Mouse (Mus musculus) CH12.LX (cell line): ENCODE measurements around the gene Gm20489. TPM values are rescaled to one million over a fixed set of nuclear protein-coding genes. Genes with fewer than 3 reads are reported as not detected.

Experiments
- DNase-seq: peaks from one replicate; pipeline ENCODE4 v3.0.0-alpha.2; 2013; ENCODE audit errors: extremely low read depth
- H3K27ac ChIP-seq: 2 replicates; pipeline ENCODE4 v1.5.1; 2012; ENCODE audit warnings: low read depth, mild to moderate bottlenecking, control low read depth, moderate library complexity; ENCODE audit not compliant: insufficient read depth
- H3K27me3 ChIP-seq: replicated peaks from 2 replicates; pipeline ENCODE3; 2012; ENCODE audit warnings: inconsistent platforms
- H3K36me3 ChIP-seq, 2 experiments: replicated peaks in 1 of 2; 2 replicates each; pipeline versions ENCODE3 to v1.6.1; 2012; ENCODE audit warnings: inconsistent platforms in 1 of 2, low read length in 1 of 2, mild to moderate bottlenecking in 1 of 2, mixed read lengths in 1 of 2, moderate library complexity in 1 of 2; ENCODE audit not compliant: control insufficient read depth in 1 of 2, insufficient read depth in 1 of 2
- H3K4me1 ChIP-seq, 2 experiments: 2 replicates each; pipeline ENCODE4 v1.6.1; 2012; ENCODE audit warnings: inconsistent platforms in 1 of 2, moderate library complexity in 1 of 2; ENCODE audit not compliant: insufficient read depth in 2 of 2, control insufficient read depth in 1 of 2
- H3K4me2 ChIP-seq: 2 replicates; pipeline ENCODE4 v1.6.1; 2012; ENCODE audit warnings: low read depth, mild to moderate bottlenecking, control low read depth; ENCODE audit not compliant: poor library complexity, insufficient read depth, severe bottlenecking
- H3K4me3 ChIP-seq, 3 experiments: fragments of 150-350 bp in 1 of 3; sonication (generic) in 1 of 3; replicated peaks in 1 of 3; 2 replicates each; pipeline versions ENCODE3 to v1.5.1; 2011 to 2012; ENCODE audit warnings: low read depth in 2 of 3, low read length in 2 of 3, mild to moderate bottlenecking in 2 of 3, moderate library complexity in 2 of 3, control low read depth in 1 of 3, improper control_type of control experiment in 1 of 3, inconsistent platforms in 1 of 3, mixed read lengths in 1 of 3; ENCODE audit not compliant: poor library complexity in 1 of 3
- H3K79me2 ChIP-seq: replicated peaks from 2 replicates; pipeline ENCODE4 v1.6.1; 2012; ENCODE audit warnings: mild to moderate bottlenecking, moderate library complexity; ENCODE audit not compliant: control insufficient read depth, poor library complexity, insufficient read depth, severe bottlenecking; ENCODE audit errors: extremely low read depth
- H3K9ac ChIP-seq: 2 replicates; pipeline ENCODE4 v1.6.1; 2012; ENCODE audit warnings: low read depth, mild to moderate bottlenecking, control low read depth, moderate library complexity; ENCODE audit not compliant: insufficient read depth
- H3K9me3 ChIP-seq: replicated peaks from 2 replicates; pipeline ENCODE3; 2012; ENCODE audit warnings: low read length, inconsistent platforms, mixed read lengths
- CHD1 ChIP-seq: IDR thresholded peaks from 2 replicates; pipeline ENCODE4 v1.6.1; 2012; ENCODE audit warnings: low read depth, low read length, improper control_type of control experiment, inconsistent platforms
- CHD2 ChIP-seq: IDR thresholded peaks from 2 replicates; pipeline ENCODE4 v1.6.1; 2011; ENCODE audit warnings: low read length, improper control_type of control experiment
- ETS1 ChIP-seq: conservative IDR thresholded peaks from 2 replicates; pipeline ENCODE4 v1.6.1; 2012; ENCODE audit warnings: low read depth, mild to moderate bottlenecking, inconsistent platforms, low read length, improper control_type of control experiment, moderate library complexity
- GABPA ChIP-seq: IDR thresholded peaks from 2 replicates; pipeline ENCODE4 v1.6.1; 2012; ENCODE audit warnings: low read depth, low read length, improper control_type of control experiment, inconsistent platforms; ENCODE audit not compliant: insufficient replicate concordance
- HCFC1 ChIP-seq: IDR thresholded peaks from 2 replicates; pipeline ENCODE4 v1.6.1; 2012; ENCODE audit warnings: low read depth, mild to moderate bottlenecking, inconsistent platforms, low read length, improper control_type of control experiment
- IRF4 ChIP-seq: IDR thresholded peaks from 2 replicates; pipeline ENCODE4 v1.6.1; 2014; ENCODE audit warnings: low read depth, mild to moderate bottlenecking, inconsistent platforms, low read length, improper control_type of control experiment
- KAT2A ChIP-seq: IDR thresholded peaks from 2 replicates; pipeline ENCODE4 v1.6.1; 2012; ENCODE audit warnings: low read length, improper control_type of control experiment, inconsistent platforms; ENCODE audit not compliant: insufficient replicate concordance
- MAFK ChIP-seq: IDR thresholded peaks from 2 replicates; pipeline ENCODE4 v1.6.1; 2011; ENCODE audit warnings: low read length, improper control_type of control experiment; ENCODE audit not compliant: insufficient replicate concordance
- POLR2A ChIP-seq: IDR thresholded peaks from 2 replicates; pipeline ENCODE4 v1.6.1; 2011; ENCODE audit warnings: low read depth, mild to moderate bottlenecking, improper control_type of control experiment, low read length
- RCOR1 ChIP-seq: conservative IDR thresholded peaks from 2 replicates; pipeline ENCODE4 v1.6.1; 2012; ENCODE audit warnings: low read depth, mild to moderate bottlenecking, inconsistent platforms, low read length, improper control_type of control experiment
- SMC3 ChIP-seq: IDR thresholded peaks from 2 replicates; pipeline ENCODE4 v1.6.1; 2011; ENCODE audit warnings: low read depth, low read length, improper control_type of control experiment
- TBP ChIP-seq: conservative IDR thresholded peaks from 2 replicates; pipeline ENCODE4 v1.6.1; 2011; ENCODE audit warnings: low read depth, low read length, improper control_type of control experiment
- dilution Hi-C: fragments of 300-500 bp; cut with MboI; formaldehyde crosslinking; loops from 2 replicates; pipeline ENCODE4 v1.14.3; 2020; ENCODE audit warnings: low sequenced_read_pairs; ENCODE audit not compliant: extremely low pct_unique_long_range_greater_than_20kb, extremely low pct_ligation_motif_present
- in situ Hi-C: fragments of 300-500 bp; cut with MboI; formaldehyde crosslinking; loops from 3 replicates; pipeline ENCODE4 v1.14.3; 2019; ENCODE audit warnings: low sequenced_read_pairs, low pct_ligation_motif_present, low pct_unique_long_range_greater_than_20kb, mixed read lengths
- polyA plus RNA-seq: library from polyadenylated mRNA; unstranded; fragments of >175 nt; gene quantifications from 2 replicates; pipeline ENCODE4 v1.2.1, GENCODE M21; 2012; ENCODE audit warnings: low read depth; ENCODE audit not compliant: insufficient read length
- total RNA-seq, 2 experiments: library from RNA; depleted of rRNA; stranded (reverse); fragments of 300-350 nt in 1 of 2; fragments of >200 nt in 1 of 2; gene quantifications; 2 replicates each; pipeline ENCODE4 v1.2.3; 2012 to 2014

Gm20489 gene
- total and polyA plus RNA-seq, 3 experiments, result 0.30 TPM; not detected in 2

DNA sequence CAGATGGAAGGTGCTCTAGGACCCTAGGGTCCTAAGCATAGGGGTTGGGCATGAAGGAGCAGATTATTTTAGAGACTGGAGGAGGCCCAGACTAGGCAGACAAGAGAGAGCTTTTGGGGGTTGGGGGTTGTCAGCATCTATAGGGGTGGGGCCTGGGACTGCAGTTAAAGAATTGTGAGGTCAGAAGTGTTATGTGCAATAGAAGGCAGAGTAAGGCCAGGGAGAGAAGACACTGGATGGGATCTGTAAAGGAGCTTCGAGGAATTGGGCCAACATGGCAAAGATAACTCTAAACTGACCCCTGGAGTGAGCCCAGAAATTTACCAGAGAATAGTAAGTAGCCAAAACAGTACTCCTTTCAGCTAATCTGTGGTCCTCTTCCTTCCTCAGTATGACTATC lies 4.9 kb downstream of the Gm20489 start, which contains the start of gene Gm614:
Gm614 (minus strand) TSS at position 101 of the 400 bp plus-strand sequence.
- peaks cover 46 to 64% of the 10 kb centered on the region in 2 experiments for H3K36me3 ChIP-seq
- dilution Hi-C loops, result no loop called here
- no peak within 1 kb of the TSS for H3K4me2 ChIP-seq
- H3K27ac ChIP-seq, result no peak within 1 kb of the TSS
- no peak for TF ChIP-seq KAT2A
- no peak for TF ChIP-seq MAFK
- no peak for TF ChIP-seq CHD1
- no peak for TF ChIP-seq ETS1
- no peak for TF ChIP-seq TBP
- no peak for TF ChIP-seq RCOR1
- no peak for TF ChIP-seq SMC3
- TF ChIP-seq IRF4, result no peak
- no peaks in the 10 kb centered on the region for H3K9me3 ChIP-seq
- H3K79me2 ChIP-seq, result peaks cover 30% of the 10 kb centered on the region
- no peaks in the 10 kb centered on the region for H3K27me3 ChIP-seq
- no peak within 1 kb of the TSS for H3K4me3 ChIP-seq
- in situ Hi-C loops, result loop anchor here (5.0 kb wide), 1 partner anchor 63 kb away; no protein-coding TSS in a partner anchor
- peaks cover 6 to 40% of the 10 kb centered on the region in 2 experiments; a peak in 3 of 4 replicates for H3K4me1 ChIP-seq
- DNase-seq, result no peak
- no peak within 1 kb of the TSS for H3K9ac ChIP-seq

DNA sequence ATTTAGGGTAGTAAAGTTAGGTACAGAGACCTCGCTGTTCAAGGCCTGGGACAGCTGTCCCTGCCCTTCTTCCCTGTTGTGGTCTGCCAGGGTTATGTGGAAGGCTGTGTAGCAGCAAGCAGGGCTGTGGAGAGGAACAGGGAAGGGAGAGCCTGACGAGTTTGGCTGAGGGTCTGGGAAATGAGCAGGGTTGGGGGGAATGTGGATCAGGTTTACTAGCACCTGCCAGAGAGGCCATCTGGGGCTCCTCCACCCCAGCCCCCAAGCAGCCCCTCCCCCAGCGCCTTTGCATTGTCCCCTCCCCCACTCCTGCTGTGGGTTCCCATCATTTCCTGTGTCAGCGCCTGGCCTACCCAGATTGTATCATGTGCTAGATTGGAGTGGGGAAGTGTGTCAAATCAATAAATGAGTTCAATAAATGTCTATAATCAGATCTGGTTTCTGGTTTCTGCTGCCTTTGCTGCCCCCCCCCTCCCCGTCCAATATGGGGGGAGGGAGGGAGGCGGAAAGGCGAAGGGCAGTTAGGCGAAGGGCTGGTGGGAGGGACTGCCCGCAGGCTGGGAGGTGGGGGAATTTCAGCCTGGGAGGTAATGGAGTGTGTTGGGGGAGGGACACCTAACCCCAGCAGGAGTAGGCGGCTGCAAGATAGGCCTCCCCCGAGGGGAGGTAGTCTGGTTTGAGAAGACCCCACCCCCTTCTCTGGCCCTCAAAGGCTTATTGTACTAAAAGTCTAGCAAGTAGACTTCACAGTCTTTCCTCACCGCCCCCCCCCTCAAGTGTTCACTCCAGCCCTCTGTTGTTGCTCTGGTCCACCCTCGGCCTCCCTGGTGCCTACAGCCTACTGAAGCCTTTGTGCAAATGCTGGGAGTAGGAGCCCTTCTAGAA lies 8.1 kb downstream of the Gm20489 start:
- dilution Hi-C loops (no loop called here), in situ Hi-C loops (loop anchor here (5.0 kb wide), 1 partner anchor 67 kb away; no protein-coding TSS in a partner anchor)
- Histone ChIP-seq H3K4me2 (no peak overlapping the region; the same call in 1 of the 2 replicates), H3K9me3 (no peaks in the 10 kb centered on the region), H3K36me3 (peaks cover 51 to 75% of the 10 kb centered on the region in 2 experiments), H3K4me1 (peaks cover 5 to 46% of the 10 kb centered on the region in 2 experiments; a peak in 3 of 4 replicates), H3K9ac (0 out of 2 replicates have a peak overlapping the region, but pooled peaks have one; percentile 48), H3K27me3 (no peaks in the 10 kb centered on the region), H3K79me2 (peaks cover 10% of the 10 kb centered on the region), H3K4me3 (no peak overlapping the region), H3K27ac (peak overlapping the region; percentile 79)
- DNase-seq, result peak; percentile 42
- TF ChIP-seq CHD2, result peak; percentile 73
- TF ChIP-seq HCFC1, result no peak
- no peak for TF ChIP-seq GABPA
- TF ChIP-seq POLR2A, result no peak
- TF ChIP-seq, all 38 proteins: peak for 1
